Mouse (Mus musculus) layer of hippocampus, adult 11-12 months (tissue): ENCODE data around the gene Pdgfa.
A peak's percentile ranks its signal among the peaks of the same experiment; 100 is the strongest.

Experiments
- DNase-seq: peaks from one replicate; pipeline ENCODE4 v3.0.0; 2022; ENCODE audit warnings: low spot score

Pdgfa gene

DNA sequence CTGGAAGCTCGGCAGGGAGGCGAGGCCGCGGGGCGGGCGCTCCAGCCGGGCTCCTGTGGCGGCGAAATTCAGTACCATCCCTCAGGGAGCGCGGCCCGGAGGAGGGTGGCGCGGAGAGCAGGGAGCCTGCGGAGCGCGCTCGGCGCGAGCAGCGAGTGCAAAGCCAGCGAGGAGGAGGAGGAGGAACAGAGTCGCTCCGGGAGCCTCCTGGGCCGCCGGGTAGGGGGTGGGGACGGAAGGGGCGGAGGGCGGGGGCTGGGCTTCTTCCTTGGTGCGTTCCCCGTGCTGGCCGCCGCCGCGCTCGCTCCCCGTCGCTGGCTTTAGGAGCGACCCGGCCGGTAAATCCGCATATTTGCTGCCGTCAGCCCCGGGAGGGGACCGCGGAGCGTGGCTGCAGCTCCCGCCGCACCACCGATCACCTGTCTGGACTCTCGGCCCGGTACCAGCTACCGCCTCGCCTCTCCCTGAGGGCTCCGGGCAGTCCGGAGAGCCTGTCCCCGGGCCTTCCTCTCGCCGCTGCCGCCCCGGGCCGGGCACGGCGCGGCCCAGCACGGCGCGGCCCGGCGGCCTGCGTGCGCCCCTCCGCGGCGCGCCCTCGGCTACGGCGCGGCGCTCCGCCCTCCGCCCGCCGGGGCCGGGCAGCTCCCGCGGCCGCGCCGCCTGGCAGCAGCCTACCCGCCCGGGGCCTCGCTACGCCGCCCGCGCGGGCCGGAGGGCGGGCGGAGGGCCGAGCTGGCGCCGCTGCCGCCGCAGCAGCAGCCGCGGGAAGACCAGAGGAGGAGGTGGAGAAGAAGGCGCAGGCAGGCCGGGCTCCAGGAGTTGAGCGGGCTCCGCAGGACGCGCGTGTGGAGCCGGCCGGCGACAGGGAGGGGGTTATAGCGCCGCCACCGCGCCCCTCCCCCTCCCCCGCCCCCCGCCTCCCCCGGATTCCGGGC, 2.1 kb downstream of the Pdgfa start:
- DNase-seq, result peak; percentile 69

DNA sequence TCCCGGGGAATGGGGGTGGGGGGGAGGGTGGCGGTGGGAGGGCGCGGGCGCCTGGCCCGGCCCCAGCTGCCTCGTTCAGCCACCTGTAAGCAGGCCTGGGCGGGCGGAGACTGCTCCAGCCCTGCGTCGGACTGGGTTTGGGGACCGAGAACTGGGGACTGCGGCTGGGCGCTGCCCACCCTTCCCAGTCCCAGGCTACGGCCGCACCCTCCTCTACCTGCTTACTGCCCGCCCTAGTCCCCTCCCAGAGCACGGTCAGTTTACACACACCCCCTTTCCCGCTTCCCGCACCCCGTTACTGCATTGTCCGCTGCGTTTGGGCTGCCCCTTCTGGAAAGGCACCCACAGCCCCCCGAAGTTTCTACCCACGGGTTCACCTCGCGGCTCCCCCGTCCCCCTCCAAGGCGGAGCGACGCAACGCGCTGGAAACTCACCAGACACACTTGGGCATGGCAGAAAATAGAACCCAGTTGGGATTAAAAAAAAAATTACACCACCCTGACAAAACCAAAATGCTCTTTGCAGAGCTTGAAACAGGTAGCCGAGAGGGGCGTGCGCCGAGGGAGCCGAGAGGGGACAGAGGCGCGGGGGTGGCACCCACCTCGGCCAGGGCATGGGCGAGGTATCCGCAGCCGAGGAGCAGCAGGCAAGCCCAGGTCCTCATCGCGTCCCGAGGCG, 2.9 kb downstream of the Pdgfa start:
- no peak for DNase-seq

DNA sequence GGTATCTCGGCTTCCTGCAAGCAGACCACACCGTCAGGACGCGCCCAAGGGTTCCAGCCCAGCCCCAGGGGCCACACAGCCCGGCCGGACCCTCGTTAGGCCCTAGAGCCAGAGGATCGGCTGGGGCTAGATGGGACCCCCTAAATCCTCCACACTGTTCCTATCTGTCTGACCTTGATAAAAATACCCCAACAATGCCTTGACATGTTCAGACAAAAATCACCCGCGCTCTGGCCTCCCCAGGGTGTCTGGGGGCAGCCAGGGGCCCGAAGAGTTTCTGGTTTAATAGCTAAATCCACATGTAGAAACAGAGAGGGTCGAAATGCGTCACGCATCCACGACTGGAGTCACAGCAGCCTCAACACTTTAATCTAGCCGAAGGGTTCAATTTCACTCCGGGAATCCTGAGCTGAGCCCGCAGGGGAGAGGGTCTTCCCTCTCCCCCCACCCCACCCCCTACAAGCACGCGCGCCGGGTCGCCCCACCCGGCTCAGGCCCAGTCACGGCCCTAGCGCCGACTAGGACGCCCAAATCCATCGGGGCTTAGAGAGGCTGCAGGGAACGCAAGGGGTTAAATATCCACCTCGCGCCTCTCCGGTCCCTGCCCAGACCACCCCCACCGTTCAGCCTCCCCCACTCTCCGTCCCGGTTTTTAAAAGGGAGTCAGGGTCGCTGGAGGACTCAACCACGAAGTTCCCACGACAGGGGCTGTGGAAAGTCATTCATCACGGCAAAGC, 3.6 kb downstream of the Pdgfa start:
- DNase-seq, result no peak

DNA sequence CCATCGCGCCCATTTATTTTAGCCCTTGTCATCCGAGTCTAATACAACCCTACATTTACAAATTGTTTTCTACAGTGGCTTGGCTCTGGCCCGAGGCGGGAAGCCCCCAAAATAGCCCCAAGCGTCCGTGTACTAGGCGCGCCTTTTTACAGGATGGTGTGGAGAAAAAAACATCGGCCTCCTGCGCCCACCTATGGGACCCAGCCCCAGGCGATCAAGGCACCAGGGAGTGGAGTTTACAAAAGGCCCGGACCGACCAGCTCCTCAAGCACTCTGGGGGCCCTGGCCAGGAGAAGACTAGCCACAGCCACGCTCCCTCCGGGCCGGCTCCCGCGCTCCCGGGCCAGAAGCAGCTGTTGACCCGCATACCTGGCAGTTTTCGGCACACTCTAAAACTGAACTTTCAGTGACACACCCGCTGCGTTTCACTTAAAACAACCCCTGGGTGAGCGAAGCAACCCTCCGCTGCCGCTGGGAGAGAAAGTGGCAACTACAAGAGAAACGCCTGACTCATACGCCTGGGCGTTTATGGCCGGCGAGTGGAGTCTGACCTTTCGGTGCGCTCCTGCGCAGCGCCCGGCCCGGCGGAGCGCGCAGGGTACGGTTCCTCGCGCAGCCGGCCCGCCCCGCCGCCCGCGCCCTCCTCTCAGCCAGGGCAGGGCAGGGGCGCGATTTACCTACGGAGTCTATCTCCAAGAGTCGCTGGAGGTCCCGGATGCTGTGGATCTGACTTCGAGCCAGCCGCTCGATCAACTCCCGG, 4.4 kb downstream of the Pdgfa start:
- no peak for DNase-seq

DNA sequence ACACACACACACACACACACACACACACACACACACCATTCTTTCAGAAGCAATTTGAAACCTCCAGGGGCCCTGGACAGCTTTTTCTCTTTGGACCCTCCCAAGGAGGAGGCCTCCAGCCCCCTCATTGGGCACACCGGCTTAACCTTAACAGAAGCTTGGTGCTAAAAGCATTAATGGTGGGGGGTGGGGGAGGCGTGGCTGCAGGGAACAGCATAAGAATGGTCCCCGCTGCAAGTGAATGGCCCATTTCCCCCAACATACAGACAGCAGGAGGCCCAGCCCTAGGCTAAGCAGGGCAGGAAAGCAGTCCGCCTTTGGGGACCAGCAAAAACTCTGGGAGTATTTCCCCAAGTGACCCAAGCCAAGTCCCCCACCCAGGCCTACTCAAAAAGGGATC, 5.4 kb downstream of the Pdgfa start:
- DNase-seq, result no peak

DNA sequence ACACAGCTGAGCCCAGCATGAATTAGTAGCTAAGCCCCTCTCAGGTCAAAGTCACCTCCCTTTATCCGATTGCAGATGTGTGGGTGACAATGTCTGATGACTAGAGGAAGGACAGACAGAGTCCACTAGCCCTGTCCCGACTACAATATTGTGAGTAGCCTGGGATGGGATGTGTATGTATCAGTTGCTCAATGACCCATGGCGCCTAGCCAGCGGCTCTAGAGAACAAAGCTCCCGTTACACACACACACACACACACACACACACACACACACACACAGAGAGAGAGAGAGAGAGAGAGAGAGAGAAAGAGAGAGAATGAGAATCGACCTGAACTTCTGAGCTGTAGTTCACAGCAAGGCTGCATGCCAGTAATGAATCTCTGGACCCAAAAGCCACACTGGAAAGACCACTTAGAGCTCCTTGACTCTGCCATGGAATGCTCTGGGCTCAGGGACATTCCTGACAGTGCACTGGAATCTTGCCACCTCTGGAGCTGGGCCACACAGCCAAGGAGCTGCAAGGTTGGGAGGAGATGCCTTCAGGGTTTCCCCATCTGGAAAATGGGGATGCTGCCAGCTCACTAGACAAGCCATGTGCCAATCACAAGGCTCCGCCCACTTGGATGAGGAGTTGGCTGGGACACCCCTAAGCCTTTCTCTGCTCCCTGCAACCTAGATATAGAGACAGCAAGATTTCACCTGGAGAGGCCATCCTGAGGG, 6.3 kb downstream of the Pdgfa start:
- DNase-seq, result no peak

DNA sequence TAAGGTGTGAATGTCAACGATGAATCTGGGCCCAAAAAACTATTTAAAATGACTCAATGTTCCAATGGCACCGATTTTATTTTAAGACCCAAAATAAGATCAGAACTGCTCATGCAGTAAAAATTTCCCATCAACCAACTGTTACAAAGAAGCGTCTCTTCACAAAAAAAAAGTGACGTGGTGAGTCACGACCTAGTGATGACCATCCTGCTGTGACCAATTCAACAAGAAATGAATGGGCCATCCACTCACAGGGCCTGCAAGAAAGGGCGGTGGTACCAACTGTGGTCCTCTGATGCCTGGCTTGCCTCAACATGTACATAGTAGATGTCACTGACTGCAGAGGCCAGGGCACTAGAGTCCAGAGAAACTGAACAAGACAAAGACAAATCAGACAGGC, 7.6 kb downstream of the Pdgfa start:
- DNase-seq, result no peak

DNA sequence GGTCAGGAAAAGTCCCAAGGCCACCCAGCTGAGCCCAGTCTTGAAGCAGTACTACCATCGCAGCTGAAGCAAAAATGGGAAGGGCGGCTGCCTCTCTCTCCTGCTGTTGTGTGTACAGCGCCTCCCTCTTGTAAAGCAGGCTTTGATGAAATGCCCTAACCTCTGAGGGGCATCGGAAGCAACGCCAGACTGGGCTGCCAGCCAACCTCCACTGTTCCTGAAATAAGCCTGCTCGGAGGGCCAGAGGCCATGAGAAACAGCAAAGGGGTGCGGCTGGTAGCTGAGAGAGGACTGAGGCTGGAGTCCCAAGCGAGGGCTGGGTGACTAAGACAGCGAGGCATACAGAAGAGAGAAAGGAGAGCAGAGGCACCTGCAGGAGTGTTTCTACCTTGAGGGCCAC, 8.4 kb downstream of the Pdgfa start:
- DNase-seq, result no peak

DNA sequence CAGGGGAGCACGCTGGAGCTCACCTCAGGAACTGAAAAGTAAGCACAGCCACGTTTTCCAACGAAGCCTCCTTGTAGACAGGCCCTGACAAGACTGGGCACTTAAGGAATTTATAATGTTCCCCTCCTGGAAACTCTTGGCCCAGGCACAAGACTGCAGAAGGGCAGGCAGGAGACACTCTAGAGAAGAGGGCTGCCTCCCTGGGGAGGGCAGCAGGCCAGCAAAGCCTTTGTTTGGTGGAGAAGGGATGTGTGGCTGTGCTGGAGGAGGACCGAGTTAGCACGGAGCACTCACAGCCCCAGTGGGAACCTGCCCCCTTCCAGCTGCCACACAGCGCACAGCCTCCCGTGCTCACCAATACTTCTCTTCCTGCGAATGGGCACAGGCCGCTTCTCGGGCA, 9.2 kb downstream of the Pdgfa start:
- DNase-seq, result no peak

DNA sequence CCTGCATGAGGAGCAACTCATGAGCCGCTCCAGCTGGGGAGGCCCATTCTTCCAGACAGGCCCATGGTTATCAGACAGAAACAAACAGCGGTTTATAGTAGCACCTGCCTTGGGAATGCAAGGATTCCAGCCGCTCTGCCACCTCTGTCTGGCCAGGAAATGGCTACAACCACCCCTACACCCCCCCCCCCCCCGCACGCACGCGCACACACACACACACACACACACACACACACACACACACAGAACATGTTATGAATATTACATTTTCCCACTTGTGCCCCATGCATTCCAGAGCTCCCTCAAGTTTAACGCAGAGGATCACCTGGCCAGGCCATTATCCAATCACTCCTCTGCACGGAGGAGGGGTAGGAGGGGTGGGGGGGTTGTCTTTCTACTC, 15.2 kb downstream of the Pdgfa start:
- DNase-seq, result no peak

DNA sequence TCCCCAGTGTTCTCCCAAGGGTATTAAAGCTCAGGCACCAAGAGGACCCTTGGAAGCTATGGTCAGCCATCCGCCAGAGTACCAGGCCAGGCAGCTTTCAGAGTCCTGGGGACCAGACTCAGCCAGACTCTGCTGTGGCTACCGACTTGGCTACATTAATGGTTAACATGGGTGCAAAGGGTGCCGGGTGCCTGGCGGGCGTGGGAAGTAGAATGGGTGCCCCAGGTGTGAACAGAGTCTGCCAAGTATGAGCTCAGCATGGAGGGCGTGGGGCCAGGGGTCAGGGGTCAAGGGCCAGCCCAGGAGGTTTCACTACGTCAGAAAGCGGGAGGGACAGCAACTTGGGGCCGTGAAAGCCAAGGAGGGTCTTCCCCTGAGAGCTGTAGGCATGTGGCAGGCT, 16.6 kb downstream of the Pdgfa start:
- no peak for DNase-seq

DNA sequence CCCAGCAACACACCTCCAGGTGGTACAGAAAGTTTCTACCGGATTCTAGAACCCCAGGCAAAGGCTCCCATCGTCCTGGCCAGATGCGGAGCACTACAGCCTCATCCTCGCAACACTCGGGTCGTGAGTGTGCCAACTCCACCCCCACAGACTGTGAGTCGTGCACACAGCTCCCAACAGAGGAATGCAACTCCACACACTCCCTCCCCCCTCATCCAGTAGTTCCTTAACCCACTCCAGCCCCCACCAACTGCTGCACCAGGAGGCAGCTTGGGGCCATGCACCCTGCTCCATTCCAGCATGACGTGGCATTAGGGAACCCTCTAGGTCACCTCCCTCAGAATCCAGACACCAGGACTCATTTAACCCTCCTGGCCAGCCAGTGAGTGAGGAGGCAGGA, 17.3 kb downstream of the Pdgfa start:
- no peak for DNase-seq

DNA sequence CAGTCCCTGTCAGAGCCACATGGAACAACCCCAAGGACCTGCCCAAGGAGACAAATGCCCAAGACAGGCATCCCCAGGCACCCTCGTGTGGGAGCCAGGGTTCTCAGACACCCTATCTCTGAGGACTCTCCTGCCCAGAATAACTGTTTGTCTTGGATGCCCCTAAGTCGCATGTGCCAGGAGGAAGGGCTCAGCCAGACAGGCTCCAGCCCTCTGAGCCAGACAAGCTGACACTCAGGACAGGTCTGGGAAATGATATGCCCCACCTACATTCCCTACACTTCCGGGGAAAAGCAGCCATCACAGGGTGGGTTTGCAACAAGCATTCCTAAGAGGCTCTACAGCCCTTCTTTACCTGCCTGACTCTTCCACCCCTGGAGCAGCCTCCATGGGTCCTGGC, 19.4 kb downstream of the Pdgfa start:
- no peak for DNase-seq

DNA sequence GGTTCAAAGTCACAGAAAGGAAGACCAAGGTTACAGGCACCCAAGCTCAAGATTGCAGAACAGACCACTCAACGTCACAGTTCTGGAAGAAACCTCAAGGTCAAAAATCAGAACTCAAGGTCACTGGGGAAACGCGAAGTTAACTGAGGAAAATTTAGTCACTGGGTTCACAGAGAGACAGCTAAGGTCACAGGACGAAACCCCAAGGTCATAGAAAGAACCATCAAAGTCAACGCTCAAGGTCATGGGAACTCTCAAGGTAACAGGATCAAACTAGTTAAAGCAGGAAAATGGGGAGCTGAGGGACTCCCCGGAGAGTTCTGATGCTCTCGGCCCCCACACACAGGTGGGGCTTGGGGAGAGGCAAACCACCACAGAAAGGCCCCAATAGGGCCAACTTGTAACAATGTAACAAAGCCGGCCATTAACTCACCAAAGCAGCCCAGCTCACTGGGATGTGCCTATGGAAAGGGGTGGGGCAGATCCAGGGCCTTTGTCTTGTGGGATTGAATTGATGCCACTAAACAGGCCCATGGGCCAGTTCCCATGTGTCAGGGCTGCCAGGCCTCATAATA, 22.2 kb downstream of the Pdgfa start:
- no peak for DNase-seq

DNA sequence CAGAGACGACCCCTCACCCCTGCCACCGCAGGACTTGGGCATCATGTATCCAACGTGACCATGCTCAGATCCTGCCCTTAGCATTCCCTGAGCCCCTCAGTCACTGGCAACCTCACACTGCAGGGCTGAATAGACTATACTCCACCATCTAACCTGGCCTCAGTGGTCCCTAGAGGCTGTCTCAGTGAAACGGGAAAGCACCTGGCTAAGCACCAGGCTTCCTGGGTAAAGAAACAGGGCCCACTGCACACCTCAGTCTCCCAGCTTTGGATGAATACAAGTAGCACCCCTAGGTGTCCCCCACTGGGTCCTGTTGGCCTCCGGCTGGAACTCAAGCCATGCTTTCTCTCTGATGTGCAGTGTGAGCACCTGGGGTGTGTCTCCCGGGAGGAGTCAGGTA, 23.7 kb downstream of the Pdgfa start:
- no peak for DNase-seq

DNA sequence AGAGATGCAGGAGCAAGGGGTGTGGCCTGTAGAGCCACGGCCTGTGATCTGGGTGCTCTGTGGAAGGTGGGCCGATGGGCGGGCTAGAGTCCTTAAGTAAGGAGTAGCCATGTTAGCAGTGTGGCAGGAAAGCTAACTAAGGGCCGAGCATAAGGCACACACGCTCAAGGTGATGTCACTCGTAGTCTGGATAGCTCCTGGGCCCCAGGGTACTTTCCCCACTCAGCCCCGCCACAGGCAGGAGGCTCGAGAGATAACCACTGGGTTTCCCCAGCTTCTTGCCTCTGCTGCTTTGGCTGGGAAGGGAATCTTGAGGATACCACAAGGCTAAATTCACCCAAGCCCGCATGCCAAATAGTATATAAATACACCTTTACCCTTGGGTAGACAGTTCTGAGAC, 25.8 kb downstream of the Pdgfa start:
- no peak for DNase-seq

DNA sequence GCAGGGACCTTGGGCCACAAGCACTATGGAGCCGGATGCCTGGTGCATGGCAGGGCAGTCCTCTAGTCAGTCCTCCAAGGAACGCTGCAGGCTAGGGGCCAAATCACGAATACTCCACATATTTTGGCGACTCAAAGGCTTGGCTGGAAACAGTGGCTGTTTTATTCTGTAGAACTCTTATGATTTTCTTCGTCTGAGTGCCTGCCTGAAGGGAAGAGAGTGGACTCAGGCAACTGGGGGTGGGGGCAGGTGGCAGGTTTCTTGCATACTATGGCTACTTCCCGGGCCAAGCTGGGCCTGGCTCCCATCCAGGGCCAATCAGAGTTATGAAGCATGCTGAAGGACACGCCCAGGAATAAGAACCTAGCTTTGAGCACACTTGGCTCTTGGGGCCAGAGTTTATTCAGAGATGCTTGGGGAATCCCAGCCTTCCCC, 27.1 kb downstream of the Pdgfa start:
- DNase-seq, result no peak

DNA sequence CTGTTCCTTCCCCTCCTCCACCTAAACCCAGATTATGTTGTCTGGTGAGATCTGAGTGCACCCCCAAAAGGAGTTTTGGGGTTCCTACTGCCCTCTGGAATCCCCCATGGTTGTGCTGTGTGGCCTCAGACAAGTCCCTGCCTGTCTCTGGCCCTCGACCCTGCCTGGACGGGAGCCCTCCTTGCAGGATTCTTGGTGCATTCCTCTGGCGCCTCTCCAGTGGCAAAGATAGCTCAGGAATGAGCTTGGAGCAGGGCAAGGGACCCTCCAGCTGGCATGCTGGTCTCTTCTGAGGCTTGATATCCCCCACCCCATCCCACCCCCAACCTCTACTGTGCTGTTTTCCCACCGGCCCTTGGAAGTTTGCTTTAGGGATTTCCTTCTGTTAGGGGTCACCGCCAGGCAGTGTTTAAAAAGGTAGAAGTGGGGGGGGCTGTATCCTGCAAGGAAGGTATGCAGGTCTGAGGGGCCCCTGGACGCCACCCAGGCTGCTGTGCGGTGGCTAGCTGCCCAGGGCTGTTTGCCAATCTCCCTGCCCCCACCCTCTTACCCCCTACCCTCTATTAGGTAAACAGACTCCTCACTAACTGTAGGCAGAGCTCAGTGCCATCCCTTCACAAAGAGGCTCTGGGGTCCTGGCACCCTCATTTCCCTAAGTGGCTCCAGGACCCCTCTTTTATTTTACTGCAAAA, 31.0 kb downstream of the Pdgfa start:
- DNase-seq, result no peak

DNA sequence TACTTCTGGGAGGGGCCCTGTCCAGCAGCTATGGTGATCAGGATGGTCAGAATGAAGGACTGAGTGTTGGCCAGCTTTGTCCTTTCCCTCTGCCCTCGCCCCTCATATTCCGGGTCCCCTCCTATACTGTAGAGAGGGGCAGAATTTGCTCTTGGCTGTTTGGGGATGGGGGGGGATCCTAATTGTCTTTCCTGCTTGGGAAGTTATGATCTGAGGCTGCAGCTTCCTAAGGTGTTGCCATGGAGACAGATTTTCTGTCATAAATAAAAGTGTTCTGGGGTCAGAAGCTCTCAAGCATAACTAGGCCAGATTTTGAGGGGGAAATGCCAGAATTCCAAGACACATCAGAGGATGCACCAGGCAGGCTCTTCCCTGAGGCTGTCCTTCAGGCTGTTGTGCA, 31.6 kb downstream of the Pdgfa start:
- no peak for DNase-seq

DNA sequence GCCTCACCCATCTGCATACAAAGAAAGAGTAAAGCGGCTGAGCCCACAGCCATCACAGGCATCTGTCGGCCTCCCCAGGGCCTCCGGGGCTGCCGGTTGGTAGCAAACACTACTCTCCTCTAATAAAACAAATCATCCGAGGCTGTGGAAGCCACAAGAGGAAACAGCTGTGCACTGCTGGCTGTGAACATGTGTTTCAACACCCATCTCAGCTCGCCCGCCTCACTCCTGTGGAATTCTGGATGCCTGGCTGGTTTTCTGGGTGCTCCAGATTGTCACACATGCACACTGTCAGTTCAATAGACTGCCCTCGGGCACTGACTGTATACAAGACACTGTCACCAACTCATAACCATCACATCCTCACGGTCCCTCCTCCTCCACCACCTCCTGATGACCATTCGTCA, 40.7 kb downstream of the Pdgfa start:
- DNase-seq, result no peak
